Mouse (Mus musculus): ENCODE data around the gene Rab1b. TPM values are rescaled to one million over a fixed set of nuclear protein-coding genes. Genes with fewer than 3 reads are reported as not detected.

The Rab1b gene
- polyA plus RNA-seq, 2 experiments = 192 to 249 TPM

DNA sequence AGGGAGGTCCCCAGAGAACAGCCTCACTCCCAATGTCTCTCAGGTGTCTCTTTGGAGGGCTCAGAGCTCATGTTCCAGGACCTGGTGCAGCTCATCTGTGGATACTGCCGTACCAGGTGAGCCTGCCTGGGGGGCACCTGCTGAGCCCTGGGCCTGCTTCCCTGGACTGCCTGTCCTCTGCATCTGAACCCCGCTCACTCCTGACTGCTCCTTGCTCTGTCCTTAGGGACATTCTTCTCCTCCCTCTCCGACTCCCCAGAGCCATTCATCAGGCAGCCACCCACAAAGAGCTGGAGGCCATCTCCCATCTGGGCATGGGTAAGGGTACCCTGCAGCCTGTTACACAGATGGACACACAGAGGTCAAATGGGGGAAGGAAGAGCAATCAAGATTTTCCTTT lies 55.4 kb downstream of the Rab1b start:
- H3K4me3 ChIP-seq (replicated peaks; ENCODE audit: low read length) = no peak overlapping the region
- peaks cover 32% of the 10 kb centered on the region for H3K36me3 ChIP-seq (ENCODE audit: control insufficient read depth, insufficient read depth, low read length)
- DNase-seq (ENCODE audit: low spot score) (no peak), ATAC-seq (ENCODE audit: low FRiP score, low read depth) (no peak)
- peak overlapping the region; percentile 31; the same call in 1 of the 2 replicates for H3K4me2 ChIP-seq (replicated peaks; ENCODE audit: low read depth, low read length, severe bottlenecking)
- no peak for TF ChIP-seq POLR2A (IDR thresholded peaks at IDR 0.05; ENCODE audit: borderline replicate concordance, extremely low read depth, insufficient read depth, insufficient read length)
- H3K27ac ChIP-seq (replicated peaks; ENCODE audit: low read depth, low read length) = no peak overlapping the region
- no peak overlapping the region for H3K9ac ChIP-seq (ENCODE audit: low read depth, low read length, severe bottlenecking)
- peaks cover 25% of the 10 kb centered on the region for H3K27me3 ChIP-seq (ENCODE audit: control insufficient read depth, insufficient read depth, low read length)
- H3K9me3 ChIP-seq (ENCODE audit: control insufficient read depth, low read length) = no peaks in the 10 kb centered on the region
- WGBS = 29% methylated on average over 3 of the region's 3 CpGs
- H3K4me1 ChIP-seq (ENCODE audit: control insufficient read depth, insufficient read depth, low read length) = peaks cover 8% of the 10 kb centered on the region

- ATAC-seq (ENCODE audit: low FRiP score, low read depth) = no peak
- Histone ChIP-seq H3K36me3 (ENCODE audit: control insufficient read depth, insufficient read depth, low read length) (peaks cover 35% of the 10 kb centered on the region), H3K9ac (ENCODE audit: low read depth, low read length, severe bottlenecking) (no peak overlapping the region)
These were observed 55.8 kb downstream of the Rab1b start for GRCm38 (mm10) chr19:5051031-5051430.

DNA sequence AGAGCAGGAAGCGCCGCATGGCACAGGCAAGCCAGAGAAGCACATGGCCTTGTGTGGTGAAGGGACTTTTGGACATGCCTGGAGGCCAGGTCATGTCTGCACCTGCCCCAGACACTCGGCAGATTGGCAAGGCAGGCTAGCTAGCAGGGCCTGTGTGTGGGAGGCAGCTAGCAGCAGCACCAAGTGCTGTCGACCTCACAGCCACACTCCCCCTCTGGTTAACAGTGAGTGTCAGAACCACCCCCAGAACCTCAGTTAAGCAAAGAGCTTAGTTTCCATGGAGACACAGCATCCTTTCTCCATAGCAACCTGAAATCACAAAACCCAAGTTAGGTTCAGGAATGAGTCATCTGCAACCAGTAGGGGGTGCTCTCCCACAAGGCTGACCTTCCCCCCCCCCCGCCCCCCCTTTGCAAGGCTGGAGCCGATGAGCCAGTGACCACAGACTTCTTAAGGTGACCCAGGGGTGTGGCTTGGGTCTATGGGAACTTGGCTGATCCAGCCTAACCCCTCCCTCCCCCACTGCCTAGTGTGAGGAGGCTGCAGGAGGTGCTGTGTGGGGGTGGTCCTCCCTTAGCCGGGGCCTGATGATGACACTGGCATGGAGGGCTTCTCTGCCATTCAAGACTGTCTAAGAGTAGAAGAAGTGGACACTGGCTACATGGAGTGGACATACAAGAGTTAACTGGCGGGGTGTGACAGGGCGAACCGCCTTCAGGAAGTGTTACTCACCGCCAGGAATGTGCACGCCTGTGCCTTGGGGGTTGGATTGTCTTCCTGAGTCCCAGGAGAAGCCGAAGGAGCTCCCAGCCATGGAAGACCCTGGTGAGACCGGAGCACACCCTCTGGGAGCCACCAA lies 56.6 kb downstream of the Rab1b start, which contains the start of gene Rin1:
Gene Rin1, plus strand, starts transcription at position 435 of the 859 bp plus-strand sequence.
- H3K27ac ChIP-seq (replicated peaks; ENCODE audit: low read depth, low read length) = no peak within 1 kb of the TSS
- no peak within 1 kb of the TSS for H3K9ac ChIP-seq (ENCODE audit: low read depth, low read length, severe bottlenecking)
- H3K4me2 ChIP-seq (replicated peaks; ENCODE audit: low read depth, low read length, severe bottlenecking) = peak within 1 kb of the TSS; percentile 31
- WGBS = 19% methylated on average over 11 of the region's 14 CpGs
- peaks cover 25% of the 10 kb centered on the region for H3K27me3 ChIP-seq (ENCODE audit: control insufficient read depth, insufficient read depth, low read length)
- H3K36me3 ChIP-seq (ENCODE audit: control insufficient read depth, insufficient read depth, low read length) = peaks cover 35% of the 10 kb centered on the region
- H3K4me1 ChIP-seq (ENCODE audit: control insufficient read depth, insufficient read depth, low read length) = peaks cover 8% of the 10 kb centered on the region
- no peak for TF ChIP-seq POLR2A (IDR thresholded peaks at IDR 0.05; ENCODE audit: borderline replicate concordance, extremely low read depth, insufficient read depth, insufficient read length)
- ATAC-seq (ENCODE audit: low FRiP score, low read depth) (no peak), DNase-seq (ENCODE audit: low spot score) (peak; percentile 15)
- H3K9me3 ChIP-seq (ENCODE audit: control insufficient read depth, low read length) = no peaks in the 10 kb centered on the region
- peak within 1 kb of the TSS; percentile 11; the same call in 1 of the 2 replicates for H3K4me3 ChIP-seq (replicated peaks; ENCODE audit: low read length)

More at GRCm38 (mm10) chr19:5051031-5051430, 55.8 kb downstream of the Rab1b start:
- Histone ChIP-seq H3K4me2 (replicated peaks; ENCODE audit: low read depth, low read length, severe bottlenecking) (peak overlapping the region; percentile 31), H3K27me3 (ENCODE audit: control insufficient read depth, insufficient read depth, low read length) (peaks cover 25% of the 10 kb centered on the region), H3K9me3 (ENCODE audit: control insufficient read depth, low read length) (no peaks in the 10 kb centered on the region), H3K4me1 (ENCODE audit: control insufficient read depth, insufficient read depth, low read length) (peaks cover 8% of the 10 kb centered on the region), H3K27ac (replicated peaks; ENCODE audit: low read depth, low read length) (no peak overlapping the region), H3K4me3 (replicated peaks; ENCODE audit: low read length) (peak overlapping the region; percentile 11; the same call in 1 of the 2 replicates)
- TF ChIP-seq POLR2A (IDR thresholded peaks at IDR 0.05; ENCODE audit: borderline replicate concordance, extremely low read depth, insufficient read depth, insufficient read length) = no peak
- DNase-seq (ENCODE audit: low spot score) = no peak
- WGBS = 11% methylated on average over 12 of the region's 17 CpGs

DNA sequence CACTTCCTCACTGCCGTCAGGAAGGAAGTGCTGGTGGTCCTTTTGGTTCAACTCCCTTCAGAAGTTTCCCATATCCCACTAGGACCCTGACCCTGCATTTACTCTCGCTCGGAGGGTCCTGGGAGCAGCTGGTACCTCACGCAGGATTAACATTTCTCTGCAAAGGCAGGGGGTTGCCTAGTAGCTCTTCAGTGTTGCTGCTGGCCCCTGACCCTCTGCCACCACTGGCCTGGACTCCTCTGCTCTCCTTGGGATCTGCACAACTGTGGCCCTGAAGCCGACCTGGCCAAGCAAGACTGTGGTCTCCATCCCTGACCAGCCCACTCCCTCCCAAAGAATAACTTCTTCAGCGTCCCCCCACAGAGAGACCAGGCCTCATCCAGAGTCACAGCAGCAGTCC lies 57.5 kb downstream of the Rab1b start:
- WGBS = 74% methylated on average over 6 of the region's 6 CpGs
- Histone ChIP-seq H3K9ac (ENCODE audit: low read depth, low read length, severe bottlenecking) (no peak overlapping the region), H3K9me3 (ENCODE audit: control insufficient read depth, low read length) (no peaks in the 10 kb centered on the region), H3K4me1 (ENCODE audit: control insufficient read depth, insufficient read depth, low read length) (peaks cover 8% of the 10 kb centered on the region), H3K4me3 (replicated peaks; ENCODE audit: low read length) (no peak overlapping the region), H3K27me3 (ENCODE audit: control insufficient read depth, insufficient read depth, low read length) (peaks cover 25% of the 10 kb centered on the region), H3K27ac (replicated peaks; ENCODE audit: low read depth, low read length) (no peak overlapping the region), H3K36me3 (ENCODE audit: control insufficient read depth, insufficient read depth, low read length) (peaks cover 35% of the 10 kb centered on the region), H3K4me2 (replicated peaks; ENCODE audit: low read depth, low read length, severe bottlenecking) (no peak overlapping the region)
- DNase-seq (ENCODE audit: low spot score) (no peak), ATAC-seq (ENCODE audit: low FRiP score, low read depth) (no peak)
- no peak for TF ChIP-seq POLR2A (IDR thresholded peaks at IDR 0.05; ENCODE audit: borderline replicate concordance, extremely low read depth, insufficient read depth, insufficient read length)

Other genes with a start within 250 kb of the Rab1b start
- 8.3 and 8.7 TPM in 2 replicates for gene Actn3, start 229.2 kb downstream of the Rab1b start, polyA plus RNA-seq (2012; rRNA removed)
- gene Actn3, start 229.2 kb downstream of the Rab1b start, polyA plus RNA-seq (2014; fragmentation: Nextera tagmentation; extraction: Ambion mirVana) = 11.9 and 12.9 TPM in 2 replicates
- gene Zdhhc24, start 228.4 kb downstream of the Rab1b start, polyA plus RNA-seq (2012; rRNA removed) = 22.7 and 30.9 TPM in 2 replicates
- gene Zdhhc24, start 228.4 kb downstream of the Rab1b start, polyA plus RNA-seq (2014; fragmentation: Nextera tagmentation; extraction: Ambion mirVana) = 7.7 and 9.7 TPM in 2 replicates
- 7.6 and 8.1 TPM in 2 replicates for gene Bbs1, start 200.4 kb downstream of the Rab1b start, polyA plus RNA-seq (2012; rRNA removed)
- 3.8 and 4.9 TPM in 2 replicates for gene Bbs1, start 200.4 kb downstream of the Rab1b start, polyA plus RNA-seq (2014; fragmentation: Nextera tagmentation; extraction: Ambion mirVana)
- 96.5 and 116 TPM in 2 replicates for gene Dpp3, start 178.8 kb downstream of the Rab1b start, polyA plus RNA-seq (2012; rRNA removed)
- 90.9 and 94.0 TPM in 2 replicates for gene Dpp3, start 178.8 kb downstream of the Rab1b start, polyA plus RNA-seq (2014; fragmentation: Nextera tagmentation; extraction: Ambion mirVana)
- 2.7 and 5.1 TPM in 2 replicates for gene Peli3, start 163.9 kb downstream of the Rab1b start, polyA plus RNA-seq (2012; rRNA removed)
- 1.8 and 2.5 TPM in 2 replicates for gene Peli3, start 163.9 kb downstream of the Rab1b start, polyA plus RNA-seq (2014; fragmentation: Nextera tagmentation; extraction: Ambion mirVana)
- 59.5 and 74.3 TPM in 2 replicates for gene Mrpl11, start 144.9 kb downstream of the Rab1b start, polyA plus RNA-seq (2012; rRNA removed)
- 105 and 108 TPM in 2 replicates for gene Mrpl11, start 144.9 kb downstream of the Rab1b start, polyA plus RNA-seq (2014; fragmentation: Nextera tagmentation; extraction: Ambion mirVana)
- gene Npas4, start 116.8 kb downstream of the Rab1b start, polyA plus RNA-seq (2012; rRNA removed) = 0.50 and 0.60 TPM in 2 replicates
- not detected in 2 replicates for gene Npas4, start 116.8 kb downstream of the Rab1b start, polyA plus RNA-seq (2014; fragmentation: Nextera tagmentation; extraction: Ambion mirVana)
- gene Slc29a2, start 83.2 kb downstream of the Rab1b start, polyA plus RNA-seq (2012; rRNA removed) = 15.7 and 25.5 TPM in 2 replicates
- gene Slc29a2, start 83.2 kb downstream of the Rab1b start, polyA plus RNA-seq (2014; fragmentation: Nextera tagmentation; extraction: Ambion mirVana) = 3.7 and 5.0 TPM in 2 replicates
- gene B4gat1, start 68.2 kb downstream of the Rab1b start, polyA plus RNA-seq (2012; rRNA removed) = 31.3 and 46.6 TPM in 2 replicates
- gene B4gat1, start 68.2 kb downstream of the Rab1b start, polyA plus RNA-seq (2014; fragmentation: Nextera tagmentation; extraction: Ambion mirVana) = 43.7 and 45.2 TPM in 2 replicates
- gene AC124502.3, start 68.2 kb downstream of the Rab1b start, polyA plus RNA-seq (2012; rRNA removed) = 1.3 and 2.5 TPM in 2 replicates
- 0.84 and 1.7 TPM in 2 replicates for gene AC124502.3, start 68.2 kb downstream of the Rab1b start, polyA plus RNA-seq (2014; fragmentation: Nextera tagmentation; extraction: Ambion mirVana)
- gene Brms1, start 65.7 kb downstream of the Rab1b start, polyA plus RNA-seq (2012; rRNA removed) = 30.2 TPM in 2 replicates
- 38.1 and 38.9 TPM in 2 replicates for gene Brms1, start 65.7 kb downstream of the Rab1b start, polyA plus RNA-seq (2014; fragmentation: Nextera tagmentation; extraction: Ambion mirVana)
- 4.9 and 6.1 TPM in 2 replicates for gene Rin1, start 56.6 kb downstream of the Rab1b start, polyA plus RNA-seq (2012; rRNA removed)
- gene Rin1, start 56.6 kb downstream of the Rab1b start, polyA plus RNA-seq (2014; fragmentation: Nextera tagmentation; extraction: Ambion mirVana) = 2.5 and 2.6 TPM in 2 replicates
- gene Cd248, start 39.0 kb downstream of the Rab1b start, polyA plus RNA-seq (2012; rRNA removed) = 97.5 and 115 TPM in 2 replicates
- gene Cd248, start 39.0 kb downstream of the Rab1b start, polyA plus RNA-seq (2014; fragmentation: Nextera tagmentation; extraction: Ambion mirVana) = 123 and 127 TPM in 2 replicates
- 0.96 and 1.4 TPM in 2 replicates for gene Tmem151a, start 21.5 kb downstream of the Rab1b start, polyA plus RNA-seq (2012; rRNA removed)
- gene Tmem151a, start 21.5 kb downstream of the Rab1b start, polyA plus RNA-seq (2014; fragmentation: Nextera tagmentation; extraction: Ambion mirVana) = 1.8 and 2.1 TPM in 2 replicates
- gene Yif1a, start 18.5 kb downstream of the Rab1b start, polyA plus RNA-seq (2012; rRNA removed) = 121 and 130 TPM in 2 replicates
- 129 and 144 TPM in 2 replicates for gene Yif1a, start 18.5 kb downstream of the Rab1b start, polyA plus RNA-seq (2014; fragmentation: Nextera tagmentation; extraction: Ambion mirVana)
- gene Cnih2, start 8.6 kb downstream of the Rab1b start, polyA plus RNA-seq (2012; rRNA removed) = 40.8 and 60.9 TPM in 2 replicates
- gene Cnih2, start 8.6 kb downstream of the Rab1b start, polyA plus RNA-seq (2014; fragmentation: Nextera tagmentation; extraction: Ambion mirVana) = 40.5 and 45.1 TPM in 2 replicates
- 45.8 and 54.0 TPM in 2 replicates for gene Klc2, start 11.5 kb upstream of the Rab1b start, polyA plus RNA-seq (2012; rRNA removed)
- gene Klc2, start 11.5 kb upstream of the Rab1b start, polyA plus RNA-seq (2014; fragmentation: Nextera tagmentation; extraction: Ambion mirVana) = 14.9 and 16.3 TPM in 2 replicates
- 42.0 and 53.7 TPM in 2 replicates for gene Pacs1, start 166.0 kb upstream of the Rab1b start, polyA plus RNA-seq (2012; rRNA removed)
- gene Pacs1, start 166.0 kb upstream of the Rab1b start, polyA plus RNA-seq (2014; fragmentation: Nextera tagmentation; extraction: Ambion mirVana) = 30.7 and 33.1 TPM in 2 replicates
- 173 and 174 TPM in 2 replicates for gene Sf3b2, start 188.4 kb upstream of the Rab1b start, polyA plus RNA-seq (2012; rRNA removed)
- gene Sf3b2, start 188.4 kb upstream of the Rab1b start, polyA plus RNA-seq (2014; fragmentation: Nextera tagmentation; extraction: Ambion mirVana) = 289 and 335 TPM in 2 replicates
- 7.1 and 10.8 TPM in 2 replicates for gene Gal3st3, start 191.3 kb upstream of the Rab1b start, polyA plus RNA-seq (2012; rRNA removed)
- 5.0 and 7.4 TPM in 2 replicates for gene Gal3st3, start 191.3 kb upstream of the Rab1b start, polyA plus RNA-seq (2014; fragmentation: Nextera tagmentation; extraction: Ambion mirVana)
- gene Catsper1, start 228.7 kb upstream of the Rab1b start, polyA plus RNA-seq (2012; rRNA removed) = not detected in 2 replicates
- gene Catsper1, start 228.7 kb upstream of the Rab1b start, polyA plus RNA-seq (2014; fragmentation: Nextera tagmentation; extraction: Ambion mirVana) = not detected in 2 replicates
- 1.6 and 3.0 TPM in 2 replicates for gene Cst6, start 242.5 kb upstream of the Rab1b start, polyA plus RNA-seq (2012; rRNA removed)
- 4.6 and 8.5 TPM in 2 replicates for gene Cst6, start 242.5 kb upstream of the Rab1b start, polyA plus RNA-seq (2014; fragmentation: Nextera tagmentation; extraction: Ambion mirVana)